Mouse (Mus musculus) forebrain, embryonic 12.5 days (tissue): ENCODE results near the gene Mto1. TPM values are rescaled to one million over a fixed set of nuclear protein-coding genes. Genes with fewer than 3 reads are reported as not detected.
A peak's percentile ranks its signal among the peaks of the same experiment; 100 is the strongest.

Experiments used
- ATAC-seq: fragments of 200-750 bp; cut with Nextera tagmentation; 2 replicates; pipeline ENCODE4 v1.8.0; 2017; ENCODE audit warnings: moderate TSS enrichment; ENCODE audit not compliant: low FRiP score
- H3K27ac ChIP-seq: fragments of 300-500 bp; sonication (generic); 2 replicates; pipeline ENCODE4 v1.5.1; 2016; ENCODE audit warnings: mild to moderate bottlenecking
- H3K27me3 ChIP-seq: fragments of 300-500 bp; sonication (generic); 2 replicates; pipeline ENCODE4 v1.6.1; 2016; ENCODE audit warnings: mild to moderate bottlenecking
- H3K36me3 ChIP-seq: fragments of 300-500 bp; sonication (generic); replicated peaks from 2 replicates; pipeline ENCODE4 v1.6.1; 2016; ENCODE audit warnings: mild to moderate bottlenecking
- H3K4me1 ChIP-seq: fragments of 300-500 bp; sonication (generic); 2 replicates; pipeline ENCODE4 v1.6.1; 2016
- H3K4me2 ChIP-seq: fragments of 300-500 bp; sonication (generic); 2 replicates; pipeline ENCODE4 v1.6.1; 2016; ENCODE audit warnings: mild to moderate bottlenecking, moderate library complexity
- H3K4me3 ChIP-seq: fragments of 300-500 bp; sonication (generic); replicated peaks from 2 replicates; pipeline ENCODE4 v1.5.1; 2016; ENCODE audit warnings: mild to moderate bottlenecking
- H3K9ac ChIP-seq: fragments of 300-500 bp; sonication (generic); 2 replicates; pipeline ENCODE4 v1.6.1; 2016; ENCODE audit warnings: mild to moderate bottlenecking
- H3K9me3 ChIP-seq: fragments of 300-500 bp; sonication (generic); 2 replicates; pipeline ENCODE4 v1.6.1; 2016
- WGBS: fragments of 180-500 bp; shearing (Covaris S2); methylation state at CpG from one replicate; pipeline ENCODE4 v1.1.7; 2016; 5-methylcytosine and 5-hydroxymethylcytosine counted together
- polyA plus RNA-seq: library from polyadenylated mRNA; unstranded; fragments of >200 nt; fragmentation: Nextera tagmentation; extraction: Ambion mirVana; gene quantifications from 2 replicates; pipeline ENCODE4 v1.2.1, GENCODE M21; 2016

Gene Mto1
- polyA plus RNA-seq, 1 experiment from 2014 or later: 26.1 TPM

GRCm38 (mm10) chr9:78442579-78443392 is 5.2 kb upstream of the Mto1 start, which contains the start of gene Cgas:
Gene Cgas, minus strand, starts transcription at chr9:78443237.
- Histone ChIP-seq H3K4me1 (peaks cover 13% of the 10 kb centered on the region), H3K9ac (peak within 1 kb of the TSS; percentile 47), H3K4me2 (peak within 1 kb of the TSS; percentile 62), H3K9me3 (no peaks in the 10 kb centered on the region), H3K27me3 (peaks cover 66% of the 10 kb centered on the region), H3K36me3 (no peaks in the 10 kb centered on the region), H3K27ac (no peak within 1 kb of the TSS), H3K4me3 (peak within 1 kb of the TSS; percentile 44)
- WGBS: 1% methylated on average over 81 of the region's 81 CpGs
- peak; percentile 53; the same call in 1 of the 2 replicates for ATAC-seq

GRCm38 (mm10) chr9:78447606-78447972 is 419 bp upstream of the Mto1 start:
- H3K36me3 ChIP-seq: peaks cover 9% of the 10 kb centered on the region
- peak overlapping the region; percentile 88 for H3K9ac ChIP-seq
- H3K27ac ChIP-seq: no peak overlapping the region
- peak overlapping the region; percentile 66 for H3K4me2 ChIP-seq
- WGBS: 30% methylated on average over 9 of the region's 9 CpGs
- H3K9me3 ChIP-seq: no peaks in the 10 kb centered on the region
- peak overlapping the region; percentile 99 for H3K4me3 ChIP-seq
- peak; percentile 59 for ATAC-seq
- H3K27me3 ChIP-seq: peaks cover 38% of the 10 kb centered on the region
- peaks cover 21% of the 10 kb centered on the region for H3K4me1 ChIP-seq

- peaks cover 15% of the 10 kb centered on the region for H3K4me1 ChIP-seq
- no peak overlapping the region for H3K4me2 ChIP-seq
- ATAC-seq: no peak
- 75% methylated on average over 5 of the region's 5 CpGs for WGBS
- H3K36me3 ChIP-seq: peaks cover 17% of the 10 kb centered on the region
- no peak overlapping the region for H3K27ac ChIP-seq
- no peak overlapping the region for H3K9ac ChIP-seq
- H3K4me3 ChIP-seq: no peak overlapping the region
- H3K27me3 ChIP-seq: peaks cover 12% of the 10 kb centered on the region
- no peaks in the 10 kb centered on the region for H3K9me3 ChIP-seq
These were observed 2.4 kb downstream of the Mto1 start for GRCm38 (mm10) chr9:78450404-78450803.

GRCm38 (mm10) chr9:78451382-78451781 is 3.4 kb downstream of the Mto1 start:
- no peak overlapping the region for H3K4me2 ChIP-seq
- H3K9me3 ChIP-seq: no peaks in the 10 kb centered on the region
- H3K4me3 ChIP-seq: no peak overlapping the region
- peaks cover 4% of the 10 kb centered on the region for H3K27me3 ChIP-seq
- no peak overlapping the region for H3K9ac ChIP-seq
- H3K27ac ChIP-seq: no peak overlapping the region
- ATAC-seq: no peak
- 87% methylated on average over 4 of the region's 4 CpGs for WGBS
- peaks cover 17% of the 10 kb centered on the region for H3K36me3 ChIP-seq
- H3K4me1 ChIP-seq: peaks cover 15% of the 10 kb centered on the region

GRCm38 (mm10) chr9:78457026-78457425 is 9.0 kb downstream of the Mto1 start:
- Histone ChIP-seq H3K9ac (no peak overlapping the region), H3K9me3 (no peaks in the 10 kb centered on the region), H3K36me3 (peaks cover 55% of the 10 kb centered on the region), H3K4me3 (no peak overlapping the region), H3K27me3 (no peaks in the 10 kb centered on the region), H3K27ac (no peak overlapping the region), H3K4me1 (no peaks in the 10 kb centered on the region), H3K4me2 (no peak overlapping the region)
- WGBS: 91% methylated on average over 8 of the region's 8 CpGs
- ATAC-seq: no peak

- peaks cover 82% of the 10 kb centered on the region for H3K36me3 ChIP-seq
These were observed 15.3 kb downstream of the Mto1 start for GRCm38 (mm10) chr9:78463337-78463736.

DNA sequence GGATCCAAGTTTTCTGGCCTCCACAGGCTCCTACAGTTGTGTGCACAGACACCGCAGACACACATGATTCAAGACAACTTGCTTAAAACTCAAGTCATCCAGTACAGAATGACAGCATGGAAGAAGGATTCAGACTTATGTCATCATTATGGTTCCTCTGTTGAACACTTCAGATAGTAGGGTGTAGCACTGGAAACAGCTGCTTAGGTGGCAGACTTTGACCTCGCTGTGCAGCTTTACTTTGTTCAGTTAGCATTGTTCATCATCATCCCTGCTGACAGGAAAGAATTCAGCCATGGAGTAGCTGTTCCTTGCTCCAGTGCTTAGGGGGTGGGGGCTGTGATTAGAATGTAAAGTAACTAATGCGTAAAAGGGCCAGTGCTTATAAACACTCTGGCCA is 17.7 kb downstream of the Mto1 start:
- no peak overlapping the region for H3K4me2 ChIP-seq
- ATAC-seq: no peak
- peaks cover 73% of the 10 kb centered on the region for H3K36me3 ChIP-seq
- no peaks in the 10 kb centered on the region for H3K4me1 ChIP-seq
- WGBS: 93% methylated on average over 3 of the region's 3 CpGs
- no peak overlapping the region for H3K9ac ChIP-seq
- no peaks in the 10 kb centered on the region for H3K27me3 ChIP-seq
- H3K27ac ChIP-seq: no peak overlapping the region
- H3K4me3 ChIP-seq: no peak overlapping the region
- no peaks in the 10 kb centered on the region for H3K9me3 ChIP-seq

More at GRCm38 (mm10) chr9:78463337-78463736, 15.3 kb downstream of the Mto1 start:
- WGBS: 95% methylated on average over 4 of the region's 4 CpGs
- Histone ChIP-seq H3K9ac (no peak overlapping the region), H3K4me3 (no peak overlapping the region), H3K4me2 (no peak overlapping the region), H3K9me3 (no peaks in the 10 kb centered on the region), H3K27ac (no peak overlapping the region), H3K27me3 (no peaks in the 10 kb centered on the region), H3K4me1 (no peaks in the 10 kb centered on the region)
- ATAC-seq: no peak

- no peak for ATAC-seq
- no peak overlapping the region for H3K4me3 ChIP-seq
- WGBS: 83% methylated on average over 8 of the region's 8 CpGs
- H3K4me2 ChIP-seq: no peak overlapping the region
- H3K27me3 ChIP-seq: no peaks in the 10 kb centered on the region
- H3K36me3 ChIP-seq: peaks cover 66% of the 10 kb centered on the region
- H3K4me1 ChIP-seq: no peaks in the 10 kb centered on the region
- no peak overlapping the region for H3K27ac ChIP-seq
- H3K9me3 ChIP-seq: no peaks in the 10 kb centered on the region
- H3K9ac ChIP-seq: no peak overlapping the region
These were observed 25.6 kb downstream of the Mto1 start for GRCm38 (mm10) chr9:78473588-78473987.

GRCm38 (mm10) chr9:78474270-78474669 is 26.3 kb downstream of the Mto1 start:
- 77% methylated on average over 2 of the region's 2 CpGs for WGBS
- no peak overlapping the region for H3K4me2 ChIP-seq
- H3K9ac ChIP-seq: no peak overlapping the region
- H3K36me3 ChIP-seq: peaks cover 70% of the 10 kb centered on the region
- H3K27ac ChIP-seq: no peak overlapping the region
- no peak overlapping the region for H3K4me3 ChIP-seq
- H3K27me3 ChIP-seq: no peaks in the 10 kb centered on the region
- H3K4me1 ChIP-seq: peaks cover 7% of the 10 kb centered on the region
- no peak for ATAC-seq
- H3K9me3 ChIP-seq: no peaks in the 10 kb centered on the region

DNA sequence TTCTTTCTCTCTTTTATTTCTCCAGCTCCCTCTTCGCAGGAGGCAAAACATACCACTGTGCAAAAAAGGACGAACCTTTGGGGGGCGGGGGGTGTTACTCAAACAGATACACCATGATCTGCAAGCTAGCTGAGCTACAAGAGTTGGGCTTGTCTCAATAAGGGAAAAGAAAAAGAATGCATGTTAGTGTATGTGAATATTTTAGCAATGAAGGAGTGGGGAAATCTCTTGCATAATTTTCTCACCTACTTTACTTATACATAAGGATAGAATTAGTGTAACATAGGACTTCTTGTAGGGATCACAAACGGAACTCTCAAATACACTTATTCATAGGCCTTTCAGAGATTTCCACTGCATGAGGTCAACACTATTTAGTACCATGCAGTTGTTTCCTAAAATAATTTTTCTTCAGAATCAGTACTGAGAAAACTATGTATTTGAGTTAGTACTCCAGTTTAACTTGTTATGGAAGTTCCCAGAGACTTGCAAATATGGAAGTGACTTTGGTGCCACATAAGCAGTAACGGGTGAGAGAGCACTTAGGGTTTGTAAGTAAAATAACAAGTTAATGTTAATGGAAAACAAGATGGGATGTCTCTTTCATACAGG is 26.9 kb downstream of the Mto1 start:
- H3K27ac ChIP-seq: no peak overlapping the region
- peaks cover 73% of the 10 kb centered on the region for H3K36me3 ChIP-seq
- ATAC-seq: no peak
- H3K4me2 ChIP-seq: no peak overlapping the region
- H3K27me3 ChIP-seq: no peaks in the 10 kb centered on the region
- no peak overlapping the region for H3K9ac ChIP-seq
- no peaks in the 10 kb centered on the region for H3K9me3 ChIP-seq
- 90% methylated on average over 5 of the region's 5 CpGs for WGBS
- no peak overlapping the region for H3K4me3 ChIP-seq
- H3K4me1 ChIP-seq: peaks cover 11% of the 10 kb centered on the region

DNA sequence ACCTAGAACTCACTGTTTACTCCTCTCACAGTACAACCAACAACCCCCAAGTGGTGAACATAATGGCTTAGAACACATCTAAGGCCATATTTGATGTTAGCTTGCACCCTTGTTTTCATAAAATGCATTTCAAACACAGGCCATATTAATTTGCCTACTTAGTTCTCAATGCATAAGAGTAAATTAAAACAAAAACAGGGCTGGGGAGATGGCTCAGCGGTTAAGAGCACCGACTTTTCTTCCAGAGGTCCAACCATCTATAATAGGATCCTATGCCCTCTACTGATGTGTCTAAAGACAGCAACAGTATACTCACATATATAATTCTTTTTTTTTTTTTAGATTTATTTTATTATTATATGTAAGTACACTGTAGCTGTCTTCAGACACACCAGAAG is 27.4 kb downstream of the Mto1 start:
- H3K36me3 ChIP-seq: peaks cover 75% of the 10 kb centered on the region
- no peak for ATAC-seq
- no peak overlapping the region for H3K4me3 ChIP-seq
- H3K9ac ChIP-seq: no peak overlapping the region
- 95% methylated on average over 2 of the region's 2 CpGs for WGBS
- H3K4me1 ChIP-seq: peaks cover 11% of the 10 kb centered on the region
- no peak overlapping the region for H3K27ac ChIP-seq
- no peak overlapping the region for H3K4me2 ChIP-seq
- no peaks in the 10 kb centered on the region for H3K27me3 ChIP-seq
- no peaks in the 10 kb centered on the region for H3K9me3 ChIP-seq

- H3K36me3 ChIP-seq: peaks cover 71% of the 10 kb centered on the region
- no peaks in the 10 kb centered on the region for H3K27me3 ChIP-seq
- H3K27ac ChIP-seq: no peak overlapping the region
- no peak overlapping the region for H3K4me2 ChIP-seq
- H3K9me3 ChIP-seq: no peaks in the 10 kb centered on the region
- no peak for ATAC-seq
- H3K4me1 ChIP-seq: peaks cover 11% of the 10 kb centered on the region
- WGBS: 89% methylated on average over 4 of the region's 4 CpGs
- H3K9ac ChIP-seq: no peak overlapping the region
- H3K4me3 ChIP-seq: no peak overlapping the region
These were observed 27.9 kb downstream of the Mto1 start for GRCm38 (mm10) chr9:78475873-78476272.
